Mouse (Mus musculus): ENCODE data around the gene Aspm. TPM values are rescaled to one million over a fixed set of nuclear protein-coding genes. Genes with fewer than 3 reads are reported as not detected.

Aspm gene
- total and polyA plus RNA-seq, 2 experiments from 2014 or later: 0.75 to 4.0 TPM

DNA sequence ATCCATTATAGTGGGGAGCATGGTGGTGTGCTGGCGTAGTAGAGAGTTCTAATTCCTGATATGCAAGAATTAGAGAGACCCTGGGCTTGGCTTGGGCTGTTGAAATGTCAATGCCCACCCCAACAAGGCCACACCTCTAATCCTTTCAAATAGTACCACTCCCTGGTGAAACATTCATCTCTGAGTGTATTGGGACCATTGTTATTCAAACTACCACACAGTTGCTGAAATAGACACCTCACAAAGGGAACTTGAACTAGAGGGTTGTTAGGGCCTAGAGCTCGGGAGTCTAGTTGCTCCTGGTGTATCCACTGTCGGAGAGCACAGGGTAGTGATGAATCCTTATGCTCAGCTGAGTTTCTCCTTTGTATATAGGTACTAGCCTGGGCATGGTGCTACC lies 40.1 kb downstream of the Aspm start:
- ATAC-seq (ENCODE audit: low FRiP score): no peak
- Histone ChIP-seq H3K4me3 (ENCODE audit: low read depth, low read length) (no peak overlapping the region), H3K27me3 (ENCODE audit: insufficient read depth, low read length) (no peaks in the 10 kb centered on the region), H3K9ac (replicated peaks; ENCODE audit: low read length, poor library complexity, severe bottlenecking) (no peak overlapping the region), H3K4me2 (ENCODE audit: low read depth, low read length, poor library complexity, severe bottlenecking) (no peak overlapping the region), H3K36me3 (ENCODE audit: insufficient read depth, low read length) (no peaks in the 10 kb centered on the region), H3K27ac (ENCODE audit: low read depth, low read length) (no peak overlapping the region), H3K4me1 (ENCODE audit: insufficient read depth, low read length) (no peaks in the 10 kb centered on the region), H3K9me3 (ENCODE audit: low read length) (no peaks in the 10 kb centered on the region)
- TF ChIP-seq CTCF (IDR thresholded peaks at IDR 0.05): no peak
- DNase-seq (ENCODE audit: low spot score): no peak
- WGBS: 60% methylated on average over 3 of the region's 3 CpGs

- Histone ChIP-seq H3K27me3 (ENCODE audit: insufficient read depth, low read length) (no peaks in the 10 kb centered on the region), H3K4me2 (ENCODE audit: low read depth, low read length, poor library complexity, severe bottlenecking) (no peak overlapping the region), H3K9ac (replicated peaks; ENCODE audit: low read length, poor library complexity, severe bottlenecking) (no peak overlapping the region), H3K36me3 (ENCODE audit: insufficient read depth, low read length) (no peaks in the 10 kb centered on the region), H3K4me3 (ENCODE audit: low read depth, low read length) (no peak overlapping the region), H3K9me3 (ENCODE audit: low read length) (no peaks in the 10 kb centered on the region), H3K27ac (ENCODE audit: low read depth, low read length) (no peak overlapping the region), H3K4me1 (ENCODE audit: insufficient read depth, low read length) (no peaks in the 10 kb centered on the region)
- WGBS: 92% methylated on average over 2 of the region's 2 CpGs
- DNase-seq (ENCODE audit: low spot score) (no peak), ATAC-seq (ENCODE audit: low FRiP score) (no peak)
- TF ChIP-seq CTCF (IDR thresholded peaks at IDR 0.05): no peak
Measured at GRCm38 (mm10) chr1:139495408-139495807, 40.8 kb downstream of the Aspm start.

- DNase-seq (ENCODE audit: low spot score): no peak
- TF ChIP-seq CTCF (IDR thresholded peaks at IDR 0.05): no peak
Measured at GRCm38 (mm10) chr1:139496212-139496611, 41.6 kb downstream of the Aspm start.

DNA sequence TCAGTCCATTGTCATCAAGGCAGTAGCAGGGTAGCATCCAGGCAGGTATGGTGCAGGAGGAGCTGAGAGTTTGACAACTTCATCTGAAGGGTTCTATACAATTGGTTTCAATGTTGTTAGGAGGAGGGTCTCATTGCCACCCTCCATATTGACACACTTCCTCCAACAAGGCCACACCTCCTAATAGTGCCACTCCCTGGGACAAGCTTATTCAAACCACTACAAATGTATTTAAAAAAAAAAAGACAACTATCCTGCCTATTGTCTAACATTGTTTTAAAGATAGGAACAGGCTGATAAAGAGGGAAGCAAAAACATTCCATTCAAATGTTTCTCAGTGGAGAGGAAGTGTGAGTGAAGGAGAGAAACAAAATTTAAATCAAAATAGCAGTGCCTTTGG lies 45.2 kb downstream of the Aspm start:
- no peak overlapping the region for H3K9ac ChIP-seq (replicated peaks; ENCODE audit: low read length, poor library complexity, severe bottlenecking)
- H3K36me3 ChIP-seq (ENCODE audit: insufficient read depth, low read length): no peaks in the 10 kb centered on the region
- H3K4me2 ChIP-seq (ENCODE audit: low read depth, low read length, poor library complexity, severe bottlenecking): no peak overlapping the region
- no peak for TF ChIP-seq CTCF (IDR thresholded peaks at IDR 0.05)
- H3K9me3 ChIP-seq (ENCODE audit: low read length): no peaks in the 10 kb centered on the region
- no peak overlapping the region for H3K27ac ChIP-seq (ENCODE audit: low read depth, low read length)
- ATAC-seq (ENCODE audit: low FRiP score) (no peak), DNase-seq (ENCODE audit: low spot score) (no peak)
- no peak overlapping the region for H3K4me3 ChIP-seq (ENCODE audit: low read depth, low read length)
- H3K27me3 ChIP-seq (ENCODE audit: insufficient read depth, low read length): no peaks in the 10 kb centered on the region
- H3K4me1 ChIP-seq (ENCODE audit: insufficient read depth, low read length): no peaks in the 10 kb centered on the region

More at GRCm38 (mm10) chr1:139496212-139496611, 41.6 kb downstream of the Aspm start:
- H3K9me3 ChIP-seq (ENCODE audit: low read length): no peaks in the 10 kb centered on the region
- H3K9ac ChIP-seq (replicated peaks; ENCODE audit: low read length, poor library complexity, severe bottlenecking): no peak overlapping the region
- 88% methylated on average over 3 of the region's 3 CpGs for WGBS
- no peak overlapping the region for H3K4me2 ChIP-seq (ENCODE audit: low read depth, low read length, poor library complexity, severe bottlenecking)
- H3K4me3 ChIP-seq (ENCODE audit: low read depth, low read length): no peak overlapping the region
- H3K27ac ChIP-seq (ENCODE audit: low read depth, low read length): no peak overlapping the region
- no peaks in the 10 kb centered on the region for H3K36me3 ChIP-seq (ENCODE audit: insufficient read depth, low read length)
- no peaks in the 10 kb centered on the region for H3K27me3 ChIP-seq (ENCODE audit: insufficient read depth, low read length)
- no peaks in the 10 kb centered on the region for H3K4me1 ChIP-seq (ENCODE audit: insufficient read depth, low read length)
- ATAC-seq (ENCODE audit: low FRiP score): no peak

DNA sequence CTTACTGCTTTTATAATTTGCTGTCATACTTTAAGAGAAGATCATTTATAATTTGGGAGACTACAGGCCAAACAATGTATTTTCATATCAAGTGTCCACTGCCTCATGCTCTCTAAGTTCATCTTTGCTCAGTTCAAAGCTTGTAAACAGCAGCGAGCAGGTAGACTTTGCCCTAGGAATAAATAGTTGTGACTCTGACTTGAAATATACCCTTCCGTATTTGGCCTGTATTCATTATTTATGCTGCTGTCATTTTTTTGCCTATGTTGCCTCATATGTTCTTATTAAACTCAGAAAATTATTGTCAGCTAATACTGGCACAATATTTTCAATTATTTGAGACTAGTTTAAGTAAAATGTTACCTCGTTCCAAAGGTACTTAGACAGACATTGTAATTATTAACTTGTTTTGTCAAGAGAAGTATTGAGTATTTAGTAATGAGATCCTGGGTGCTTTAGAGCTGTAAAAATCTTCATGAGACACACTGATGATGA lies 46.7 kb downstream of the Aspm start, which contains the start of gene F13b:
Gene F13b, plus strand, starts transcription at position 445 of the 495 bp plus-strand sequence.
- H3K27ac ChIP-seq (ENCODE audit: low read depth, low read length): no peak within 1 kb of the TSS

DNA sequence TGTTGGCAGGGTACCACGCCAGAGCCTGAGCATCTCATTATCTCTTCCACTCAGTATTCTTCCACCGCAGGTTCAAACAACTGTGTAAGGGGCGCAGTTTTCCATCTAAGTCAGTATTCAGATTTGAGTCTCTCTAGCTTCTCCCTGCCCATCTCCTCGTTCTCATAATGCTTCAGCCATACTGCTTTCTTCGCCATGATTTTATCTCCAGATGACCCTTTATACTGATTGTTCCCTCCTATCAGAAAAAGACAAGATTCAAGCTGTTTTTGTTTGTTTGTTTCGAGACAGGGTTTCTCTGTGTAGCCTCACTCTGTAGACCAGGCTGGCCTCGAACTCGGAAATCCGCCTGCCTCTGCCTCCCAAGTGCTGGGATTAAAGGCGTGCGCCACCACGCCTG lies 60.0 kb downstream of the Aspm start:
- Histone ChIP-seq H3K4me2 (ENCODE audit: low read depth, low read length, poor library complexity, severe bottlenecking) (no peak overlapping the region), H3K9me3 (ENCODE audit: low read length) (no peaks in the 10 kb centered on the region), H3K36me3 (ENCODE audit: insufficient read depth, low read length) (no peaks in the 10 kb centered on the region), H3K27ac (ENCODE audit: low read depth, low read length) (no peak overlapping the region), H3K4me3 (ENCODE audit: low read depth, low read length) (no peak overlapping the region), H3K27me3 (ENCODE audit: insufficient read depth, low read length) (no peaks in the 10 kb centered on the region), H3K4me1 (ENCODE audit: insufficient read depth, low read length) (no peaks in the 10 kb centered on the region), H3K9ac (replicated peaks; ENCODE audit: low read length, poor library complexity, severe bottlenecking) (no peak overlapping the region)
- 90% methylated on average over 12 of the region's 12 CpGs for WGBS
- DNase-seq (ENCODE audit: low spot score): no peak
- no peak for ATAC-seq (ENCODE audit: low FRiP score)
- TF ChIP-seq CTCF (IDR thresholded peaks at IDR 0.05): no peak

More for the DNA sequence above, 46.7 kb downstream of the Aspm start, which contains the start of gene F13b:
- H3K27me3 ChIP-seq (ENCODE audit: insufficient read depth, low read length): no peaks in the 10 kb centered on the region
- H3K4me1 ChIP-seq (ENCODE audit: insufficient read depth, low read length): no peaks in the 10 kb centered on the region
- no peak for DNase-seq (ENCODE audit: low spot score)
- no peak for TF ChIP-seq CTCF (IDR thresholded peaks at IDR 0.05)
- H3K36me3 ChIP-seq (ENCODE audit: insufficient read depth, low read length): no peaks in the 10 kb centered on the region
- no peak within 1 kb of the TSS for H3K4me2 ChIP-seq (ENCODE audit: low read depth, low read length, poor library complexity, severe bottlenecking)
- no peak within 1 kb of the TSS for H3K9ac ChIP-seq (replicated peaks; ENCODE audit: low read length, poor library complexity, severe bottlenecking)
- H3K9me3 ChIP-seq (ENCODE audit: low read length): no peaks in the 10 kb centered on the region
- no peak within 1 kb of the TSS for H3K4me3 ChIP-seq (ENCODE audit: low read depth, low read length)
- no peak for ATAC-seq (ENCODE audit: low FRiP score)
- WGBS: 90% methylated on average over 3 of the region's 3 CpGs

Other genes starting within 250 kb of the Aspm start
- gene Crb1, start 77.7 kb upstream of the Aspm start, total RNA-seq (2014; rRNA removed): 3.0 and 7.9 TPM in 2 replicates
- gene Crb1, start 77.7 kb upstream of the Aspm start, polyA plus RNA-seq (2015; fragmentation: Nextera tagmentation; extraction: Ambion mirVana): 1.1 and 1.8 TPM in 2 replicates
- 54.5 and 65.1 TPM in 2 replicates for gene Zbtb41, start 32.5 kb upstream of the Aspm start, total RNA-seq (2014; rRNA removed)
- 11.9 and 13.2 TPM in 2 replicates for gene Zbtb41, start 32.5 kb upstream of the Aspm start, polyA plus RNA-seq (2015; fragmentation: Nextera tagmentation; extraction: Ambion mirVana)
- not detected in 2 replicates for gene F13b, start 46.9 kb downstream of the Aspm start, total RNA-seq (2014; rRNA removed)
- gene F13b, start 46.9 kb downstream of the Aspm start, polyA plus RNA-seq (2015; fragmentation: Nextera tagmentation; extraction: Ambion mirVana): not detected in 2 replicates
- gene Cfhr1, start 105.5 kb downstream of the Aspm start, total RNA-seq (2014; rRNA removed): not detected in 2 replicates
- not detected in 2 replicates for gene Cfhr1, start 105.5 kb downstream of the Aspm start, polyA plus RNA-seq (2015; fragmentation: Nextera tagmentation; extraction: Ambion mirVana)